Mouse (Mus musculus) naive thymus-derived CD4-positive, alpha-beta T cell, adult 5 months (primary cell): ENCODE measurements around the gene Degs1. TPM values are rescaled to one million over a fixed set of nuclear protein-coding genes. Genes with fewer than 3 reads are reported as not detected.

Source experiments
- polyA plus RNA-seq: library from polyadenylated mRNA; unstranded; fragments of 100-300 nt; shearing (Covaris generic); gene quantifications from one replicate; pipeline ENCODE4 v1.2.1, GENCODE M21; 2017

Degs1 gene
- 104 TPM for polyA plus RNA-seq

DNA sequence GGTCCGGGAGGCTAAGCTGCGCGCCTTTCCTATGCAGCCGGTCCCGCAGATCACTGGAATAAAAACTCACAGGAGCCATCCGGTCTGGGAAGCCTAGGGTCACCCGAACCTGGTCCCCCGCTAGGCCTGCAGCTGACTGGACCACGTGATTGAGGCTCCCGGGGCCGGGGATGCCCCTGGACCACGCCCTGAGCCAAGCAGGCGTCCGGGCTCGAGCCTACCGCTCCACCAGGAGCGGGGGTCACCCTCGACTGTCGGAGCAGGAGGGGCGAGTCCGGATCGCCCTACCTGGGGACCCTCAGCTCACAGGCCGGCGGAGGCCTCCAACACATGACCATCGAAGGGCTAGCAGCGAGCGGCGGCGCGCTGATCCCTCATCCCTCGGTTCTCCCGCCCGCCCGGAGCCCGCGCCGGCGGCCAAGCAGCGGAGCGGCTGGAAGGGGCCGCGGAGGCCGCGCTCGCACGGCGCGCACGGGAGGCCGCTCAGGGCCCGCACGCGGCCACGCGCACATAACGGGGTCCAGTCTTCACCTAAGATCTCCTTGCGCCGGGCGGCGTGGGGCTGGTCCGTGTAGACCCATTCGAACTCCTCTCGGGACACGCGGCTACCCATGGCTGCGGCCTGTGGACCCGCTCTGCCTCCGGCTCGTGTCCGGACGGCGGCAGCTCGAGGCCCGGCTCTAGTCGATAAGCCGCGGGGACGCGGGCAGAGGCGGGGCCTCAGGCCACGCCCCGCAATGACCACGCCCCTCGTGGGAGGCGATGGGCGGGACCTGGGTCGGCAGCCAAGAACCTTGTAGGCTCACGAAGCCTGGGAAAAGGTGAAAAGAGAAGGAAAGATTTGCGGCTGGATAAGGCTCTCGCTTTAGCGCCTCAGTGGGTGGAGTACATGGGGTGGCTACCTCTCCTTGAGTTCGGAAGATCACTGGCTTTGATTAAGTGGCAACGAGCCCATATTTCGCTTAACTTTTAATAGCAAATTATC lies at the start of gene Degs1:
TSS of gene Degs1 (minus strand) at position 714 of the 985 bp plus-strand sequence.

Other genes with a start within 250 kb of the Degs1 start
- 179 TPM for gene Srp9, start 158.1 kb downstream of the Degs1 start, polyA plus RNA-seq
- not detected for gene Vmn1r1, start 118.3 kb downstream of the Degs1 start, polyA plus RNA-seq
- gene Fbxo28, start 58.8 kb upstream of the Degs1 start, polyA plus RNA-seq, result 67.5 TPM
- 38.0 TPM for gene Trp53bp2, start 126.4 kb upstream of the Degs1 start, polyA plus RNA-seq
- 68.7 TPM for gene Capn2, start 234.8 kb upstream of the Degs1 start, polyA plus RNA-seq